Mouse (Mus musculus) ovary, postnatal 14 days (tissue): ENCODE data around the gene Rasl11a.
"Not testable (repeated sequence)": the region's sequence is repeated elsewhere in the genome, so short reads cannot be mapped to it uniquely, and the experiment has no call there.

Experiments
- DNase-seq: peaks from one replicate; pipeline ENCODE4 v3.0.0; 2022; ENCODE audit warnings: low spot score

Gene Rasl11a

DNA sequence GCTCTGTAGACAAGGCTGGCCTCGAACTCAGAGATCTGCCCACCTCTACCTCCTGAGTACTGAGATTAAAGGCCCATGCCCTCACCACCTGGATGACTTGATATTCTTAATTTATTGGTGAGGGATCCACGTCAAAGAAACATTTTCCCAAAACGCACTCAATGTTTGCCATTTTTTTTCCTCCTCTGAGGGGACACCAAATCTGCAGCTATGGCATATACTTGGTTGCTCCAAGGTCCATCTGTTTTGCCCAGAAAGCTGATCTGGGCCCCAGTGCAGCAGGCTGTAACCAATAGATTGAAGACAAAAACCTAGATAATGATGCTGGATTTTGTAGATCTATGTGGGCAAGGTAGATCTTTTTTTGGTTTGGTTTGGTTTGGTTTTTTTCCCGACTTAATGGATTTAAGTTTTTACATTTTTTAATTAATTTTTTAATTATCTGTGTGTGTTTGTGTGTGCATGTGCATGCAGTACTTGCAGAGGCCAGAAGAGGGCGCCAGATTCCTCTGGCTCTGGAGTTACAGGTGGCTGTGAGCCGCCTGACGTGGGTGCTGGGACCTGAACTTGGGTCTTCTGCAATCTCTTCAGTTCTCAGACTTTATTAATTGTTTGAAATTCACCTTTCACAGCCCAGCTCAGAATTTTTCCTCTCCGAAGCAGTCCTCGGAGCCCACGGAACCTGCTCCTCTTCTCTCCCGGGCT lies 48.8 kb downstream of the Rasl11a start:
- no peak for DNase-seq

DNA sequence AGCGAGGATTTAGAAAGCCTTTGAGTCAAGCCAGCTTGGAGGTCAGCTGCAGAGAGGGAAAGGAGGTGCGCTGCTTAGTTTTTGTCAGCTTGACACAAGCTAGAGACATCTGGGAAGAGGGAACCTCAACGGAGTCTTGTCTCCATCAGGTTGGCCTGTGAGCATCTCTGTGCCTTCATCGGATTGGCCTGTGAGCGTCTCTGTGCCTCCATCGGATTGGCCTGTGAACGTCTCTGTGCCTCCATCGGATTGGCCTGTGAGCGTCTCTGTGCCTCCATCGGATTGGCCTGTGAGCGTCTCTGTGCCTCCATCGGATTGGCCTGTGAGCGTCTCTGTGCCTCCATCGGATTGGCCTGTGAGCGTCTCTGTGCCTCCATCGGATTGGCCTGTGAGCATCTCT lies 50.8 kb downstream of the Rasl11a start:
- not testable (repeated sequence) for DNase-seq

DNA sequence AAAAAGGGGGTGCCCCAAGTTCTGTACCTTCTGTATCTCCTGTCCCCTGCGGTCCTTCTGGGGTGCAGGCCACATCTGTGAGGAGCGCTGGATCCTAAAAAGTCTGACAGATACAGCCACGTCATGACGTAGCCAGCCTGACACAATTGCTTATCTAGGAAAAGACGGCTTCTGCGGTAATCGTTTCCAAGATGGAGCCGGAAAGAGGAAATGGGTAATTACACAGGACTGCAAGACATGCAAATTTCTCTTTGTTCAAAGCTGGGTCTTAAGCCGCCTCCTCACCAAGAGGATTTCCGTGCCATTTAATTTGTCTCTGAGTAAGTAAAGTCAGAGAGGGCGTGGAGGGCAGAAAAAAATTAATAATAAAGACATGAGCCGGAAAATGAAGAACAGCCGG lies 52.1 kb downstream of the Rasl11a start:
- no peak for DNase-seq
